Mouse (Mus musculus) Patski (cell line): ENCODE results near the gene Pcbd1. TPM values are rescaled to one million over a fixed set of nuclear protein-coding genes. Genes with fewer than 3 reads are reported as not detected.
A peak's percentile ranks its signal among the peaks of the same experiment; 100 is the strongest.

ENCODE experiments used
- ATAC-seq: fragments of 100-300 bp; one replicate; pipeline ENCODE4 v1.8.0; 2021
- CTCF ChIA-PET: fragments of 350-600 bp; sonication (Branson Sonifier 250); formaldehyde crosslinking; loops from one replicate; lab custom pipeline; 2022; ENCODE audit warnings: inconsistent platforms; lab: Charles Lee
- POLR2A ChIA-PET: fragments of 350-600 bp; sonication (Branson Sonifier 250); formaldehyde crosslinking; loops from one replicate; lab custom pipeline; 2022; ENCODE audit warnings: antibody characterized with exemption, inconsistent platforms; lab: Charles Lee
- DNase-seq: peaks from one replicate; pipeline ENCODE4 v3.0.0-alpha.2; 2011; ENCODE audit warnings: low read depth, low spot score
- H3K27me3 ChIP-seq: fragments of 371-371 bp; one replicate; pipeline ENCODE4 v1.5.1; 2021
- CTCF ChIP-seq: fragments of 100-300 bp; IDR thresholded peaks from one replicate; pipeline ENCODE4 v1.5.1; 2021
- in situ Hi-C: fragments of 300-500 bp; cut with MboI; formaldehyde crosslinking; loops from 3 replicates; pipeline ENCODE4 v1.11.1; 2018; ENCODE audit warnings: low pct_unique_long_range_greater_than_20kb, mixed read lengths
- polyA plus RNA-seq: library from polyadenylated mRNA; unstranded; gene quantifications from one replicate; pipeline ENCODE4 v1.2.3, GENCODE M21; 2021

Pcbd1 gene
- polyA plus RNA-seq: 211 TPM

- DNase-seq: peak; percentile 38
- in situ Hi-C loops: no loop called here
- ChIA-PET CTCF (interaction anchor here (1.1 kb wide), 1 partner anchor 17 kb away, joined by 3 read pairs; no protein-coding TSS in a partner anchor), POLR2A (interaction anchor here (0.6 kb wide), 1 partner anchor 8 kb away, joined by 3 read pairs; no protein-coding TSS in a partner anchor)
- ATAC-seq: peak; percentile 77
- TF ChIP-seq CTCF: no peak
- H3K27me3 ChIP-seq: no peaks in the 10 kb centered on the region
Observed at GRCm38 (mm10) chr10:61089170-61090142, at the start of gene Pcbd1. Pcbd1 (plus strand) TSS chr10:61089331.

- DNase-seq (no peak), ATAC-seq (no peak)
- no peaks in the 10 kb centered on the region for H3K27me3 ChIP-seq
- POLR2A ChIA-PET: no interaction called here
- no peak for TF ChIP-seq CTCF
- CTCF ChIA-PET: no interaction called here
- in situ Hi-C loops: no loop called here
Observed at GRCm38 (mm10) chr10:61039657-61040056, 49.5 kb upstream of the Pcbd1 start.

GRCm38 (mm10) chr10:61045081-61045480, 44.0 kb upstream of the Pcbd1 start:
- TF ChIP-seq CTCF: no peak
- in situ Hi-C loops: no loop called here
- CTCF ChIA-PET: no interaction called here
- POLR2A ChIA-PET: no interaction called here
- peaks cover 4% of the 10 kb centered on the region for H3K27me3 ChIP-seq
- DNase-seq (no peak), ATAC-seq (no peak)

GRCm38 (mm10) chr10:61051993-61052613, 37.0 kb upstream of the Pcbd1 start:
- no peak for DNase-seq
- peak; percentile 95 for TF ChIP-seq CTCF
- POLR2A ChIA-PET: interaction anchor here (1.0 kb wide), 1 partner anchor 217 kb away, joined by 3 read pairs; no protein-coding TSS in a partner anchor
- peaks cover 5% of the 10 kb centered on the region for H3K27me3 ChIP-seq
- CTCF ChIA-PET: interaction anchor here (0.9 to 2.5 kb wide), 5 partner anchors 9 to 292 kb away, joined by 3 to 15 read pairs (median 4); no protein-coding TSS in a partner anchor
- ATAC-seq: no peak
- in situ Hi-C loops: loop anchor here (5.0 kb wide), 3 partner anchors 65 to 280 kb away; partner anchors contain the start of gene Unc5b

- TF ChIP-seq CTCF: no peak
- ATAC-seq: no peak
- in situ Hi-C loops: no loop called here
- POLR2A ChIA-PET: no interaction called here
- CTCF ChIA-PET: no interaction called here
- DNase-seq: no peak
- peaks cover 5% of the 10 kb centered on the region for H3K27me3 ChIP-seq
Observed at GRCm38 (mm10) chr10:61056661-61057060, 32.5 kb upstream of the Pcbd1 start.

GRCm38 (mm10) chr10:61059101-61059500, 30.0 kb upstream of the Pcbd1 start:
- CTCF ChIA-PET: no interaction called here
- peaks cover 5% of the 10 kb centered on the region for H3K27me3 ChIP-seq
- in situ Hi-C loops: no loop called here
- TF ChIP-seq CTCF: no peak
- ATAC-seq (no peak), DNase-seq (no peak)
- POLR2A ChIA-PET: no interaction called here

GRCm38 (mm10) chr10:61059543-61060110, 29.5 kb upstream of the Pcbd1 start:
- DNase-seq (no peak), ATAC-seq (peak; percentile 28)
- POLR2A ChIA-PET: interaction anchor here (0.8 kb wide), 1 partner anchor 271 kb away, joined by 3 read pairs; no protein-coding TSS in a partner anchor
- in situ Hi-C loops: no loop called here
- CTCF ChIA-PET: interaction anchor here (2.1 kb wide), 1 partner anchor 13 kb away, joined by 7 read pairs; no protein-coding TSS in a partner anchor
- H3K27me3 ChIP-seq: peaks cover 2% of the 10 kb centered on the region
- no peak for TF ChIP-seq CTCF

GRCm38 (mm10) chr10:61063271-61063864, 25.8 kb upstream of the Pcbd1 start:
- POLR2A ChIA-PET: no interaction called here

GRCm38 (mm10) chr10:61064635-61065034, 24.5 kb upstream of the Pcbd1 start:
- no peak for TF ChIP-seq CTCF
- POLR2A ChIA-PET: no interaction called here
- CTCF ChIA-PET: interaction anchor here (0.7 kb wide), 1 partner anchor 304 kb away, joined by 3 read pairs; no protein-coding TSS in a partner anchor
- no peak for DNase-seq
- in situ Hi-C loops: no loop called here
- ATAC-seq: no peak
- H3K27me3 ChIP-seq: no peaks in the 10 kb centered on the region

More at GRCm38 (mm10) chr10:61063271-61063864, 25.8 kb upstream of the Pcbd1 start:
- in situ Hi-C loops: no loop called here
- no peak for DNase-seq
- TF ChIP-seq CTCF: no peak
- CTCF ChIA-PET: no interaction called here
- no peaks in the 10 kb centered on the region for H3K27me3 ChIP-seq
- ATAC-seq: no peak
